Mouse (Mus musculus): ENCODE data around the gene Nkapd1.

DNA sequence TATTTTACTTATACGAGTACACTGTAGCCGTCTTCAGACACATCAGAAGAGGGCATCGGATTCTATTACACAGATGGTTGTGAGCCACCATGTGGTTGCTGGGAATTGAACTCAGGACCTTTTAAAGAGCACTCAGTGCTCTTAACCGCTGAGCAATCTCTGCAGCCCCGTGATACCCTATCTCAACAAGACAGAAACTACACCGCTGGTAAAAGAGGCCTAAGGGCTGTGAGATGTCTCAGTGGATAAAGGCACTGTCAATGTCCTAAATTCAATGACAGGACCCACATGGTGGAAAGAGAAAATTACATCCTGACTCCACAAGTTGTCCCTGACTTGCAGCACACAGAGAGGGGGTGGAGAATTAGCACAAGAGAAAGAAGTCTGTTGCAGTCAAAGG is 49.2 kb upstream of the Nkapd1 start:
- no peak for TF ChIP-seq CTCF (IDR thresholded peaks at IDR 0.05; ENCODE audit: borderline replicate concordance, control insufficient read depth, extremely low read depth, insufficient read depth, low read length, poor library complexity)
- no peak for TF ChIP-seq POLR2A (IDR thresholded peaks at IDR 0.05; ENCODE audit: control insufficient read depth, extremely low read depth, insufficient read depth, low read length, poor library complexity)
